Mouse (Mus musculus): ENCODE measurements around the gene Gm6408.
"Not testable (repeated sequence)": the region's sequence is repeated elsewhere in the genome, so short reads cannot be mapped to it uniquely, and the experiment has no call there.

Gene Gm6408

GRCm38 (mm10) chr5:146481665-146482064 is at the start of gene Gm6408:
Gene Gm6408, plus strand, starts transcription at chr5:146481965.
- DNase-seq, result not testable (repeated sequence)

DNA sequence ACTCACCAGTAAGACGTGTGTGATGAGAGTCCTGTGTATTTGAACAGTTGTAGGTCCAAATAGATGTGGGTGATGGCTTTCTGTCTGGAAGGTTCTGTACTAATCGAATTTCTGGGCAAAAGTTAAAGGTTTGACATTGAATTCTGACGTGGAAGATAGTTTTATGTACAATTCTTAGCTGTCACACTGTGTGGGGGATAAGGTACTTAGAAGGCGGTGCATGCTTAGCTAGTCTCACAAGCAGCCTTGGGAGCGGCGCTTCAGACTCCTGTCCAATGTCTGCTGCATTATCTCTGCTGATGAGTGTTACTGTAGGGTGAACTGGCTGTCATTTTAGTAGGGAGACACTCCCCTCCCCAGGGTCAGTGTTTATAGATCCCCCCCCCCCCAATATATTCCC is 49.3 kb upstream of the Gm6408 start:
- DNase-seq, result no peak

DNA sequence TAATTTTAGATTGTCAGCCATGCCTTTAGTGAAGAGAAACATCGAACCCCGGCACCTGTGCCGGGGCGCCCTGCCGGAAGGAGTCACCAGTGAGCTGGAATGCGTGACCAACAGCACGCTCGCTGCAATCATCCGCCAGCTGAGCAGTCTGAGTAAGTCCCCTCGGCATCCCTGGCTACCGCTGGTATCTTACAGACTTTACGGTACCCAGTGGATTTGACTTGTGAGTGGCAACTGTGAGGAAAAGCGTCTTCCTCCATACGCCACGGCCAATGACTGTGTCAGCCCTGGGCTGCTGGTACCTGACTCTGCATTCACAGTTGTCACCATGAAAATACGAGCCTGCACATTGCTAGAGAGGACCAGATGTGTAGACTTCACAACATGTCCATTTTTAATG is 46.4 kb upstream of the Gm6408 start:
- no peak for DNase-seq

GRCm38 (mm10) chr5:146436796-146437195 is 45.0 kb upstream of the Gm6408 start:
- DNase-seq, result no peak

GRCm38 (mm10) chr5:146439152-146439781 is 42.5 kb upstream of the Gm6408 start:
- no peak for DNase-seq

GRCm38 (mm10) chr5:146440273-146440672 is 41.5 kb upstream of the Gm6408 start:
- no peak for DNase-seq

GRCm38 (mm10) chr5:146442767-146443166 is 39.0 kb upstream of the Gm6408 start:
- DNase-seq, result no peak

GRCm38 (mm10) chr5:146446633-146447032 is 35.1 kb upstream of the Gm6408 start:
- DNase-seq, result no peak

- DNase-seq, result no peak
These were observed 30.0 kb upstream of the Gm6408 start for GRCm38 (mm10) chr5:146451592-146452254.

- DNase-seq, result no peak
These were observed 28.2 kb upstream of the Gm6408 start for GRCm38 (mm10) chr5:146453556-146453955.

DNA sequence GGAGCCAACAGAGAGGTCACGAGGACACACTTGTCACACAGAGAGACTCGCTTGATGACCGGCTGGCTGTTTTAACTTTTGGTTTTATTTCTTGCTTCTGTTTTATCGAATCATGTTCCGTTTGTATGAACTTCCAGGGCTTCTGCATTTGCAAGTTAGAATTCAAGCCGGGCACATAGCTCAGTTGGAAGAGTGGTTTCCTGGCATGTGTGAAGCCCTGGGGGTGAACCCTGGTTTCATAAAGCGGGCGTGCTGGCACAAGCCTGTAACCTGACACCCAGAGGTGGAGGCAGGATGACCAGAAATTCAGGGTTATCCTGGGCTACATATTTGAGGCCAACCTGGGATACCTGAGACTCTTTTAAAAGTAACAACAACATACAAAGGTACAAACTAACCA is 20.2 kb upstream of the Gm6408 start:
- DNase-seq, result no peak

DNA sequence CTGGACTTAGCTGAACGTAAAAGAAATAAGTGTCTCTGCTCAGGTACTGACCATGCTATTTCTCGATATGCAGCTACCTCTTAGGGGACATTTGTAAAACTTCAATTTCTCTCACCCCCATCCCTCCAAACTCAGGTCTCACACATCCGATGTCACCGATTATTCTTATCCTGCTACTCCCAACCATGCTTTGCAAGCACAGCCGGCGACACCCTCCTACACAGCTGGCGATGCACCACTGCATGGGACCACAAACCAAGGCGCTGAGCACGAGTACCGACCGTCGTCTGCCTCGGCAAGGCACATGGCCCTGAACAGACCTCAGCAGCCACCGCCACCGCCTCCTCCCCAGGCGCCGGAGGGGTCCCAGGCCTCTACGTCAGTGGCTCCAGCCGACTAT is 15.1 kb upstream of the Gm6408 start:
- no peak for DNase-seq

- no peak for DNase-seq
These were observed 13.5 kb upstream of the Gm6408 start for GRCm38 (mm10) chr5:146468311-146468710.

DNA sequence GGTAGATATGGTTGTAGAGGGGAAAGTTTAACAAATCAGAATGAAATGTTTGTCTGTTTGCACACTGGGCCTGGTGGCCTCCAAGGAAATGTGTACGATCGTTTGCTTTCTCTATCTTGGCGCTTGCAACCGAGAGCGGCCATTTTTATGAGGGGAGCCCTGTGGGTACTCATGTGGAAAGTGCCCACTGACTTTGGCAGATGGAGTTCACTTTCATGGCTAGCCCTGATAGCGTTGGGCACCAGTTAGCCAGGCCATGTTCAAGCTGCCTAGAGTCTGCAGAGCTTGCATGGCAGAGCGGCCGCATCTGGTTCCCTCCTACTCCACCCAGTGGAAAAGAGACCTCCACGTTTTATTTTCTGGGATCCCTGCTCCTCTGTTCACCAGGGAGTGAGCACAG is 10.9 kb upstream of the Gm6408 start:
- DNase-seq, result no peak

DNA sequence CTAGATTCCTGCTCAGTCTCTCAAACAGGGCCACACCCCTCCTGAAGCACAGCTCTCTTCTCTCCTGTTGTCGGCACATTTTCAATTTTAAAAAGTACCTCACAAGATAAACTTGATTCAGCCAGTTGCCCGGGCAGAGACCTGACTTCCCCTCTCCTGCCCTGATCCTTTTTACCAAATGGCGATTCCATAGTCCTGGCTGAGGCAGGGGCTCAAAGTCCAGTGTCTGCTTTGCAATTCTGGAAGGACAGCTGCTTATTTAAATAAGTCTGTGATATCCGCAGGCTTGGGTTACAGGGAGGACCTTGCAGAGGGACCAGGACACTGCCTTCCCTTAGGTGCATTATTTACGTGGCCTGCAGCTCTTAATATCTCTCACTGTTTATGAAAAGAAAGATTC is 10.5 kb upstream of the Gm6408 start:
- DNase-seq, result no peak

GRCm38 (mm10) chr5:146471821-146472220 is 9.9 kb upstream of the Gm6408 start:
- no peak for DNase-seq

- DNase-seq, result peak; percentile 10
These were observed 2.2 kb upstream of the Gm6408 start for GRCm38 (mm10) chr5:146479564-146479963.

DNA sequence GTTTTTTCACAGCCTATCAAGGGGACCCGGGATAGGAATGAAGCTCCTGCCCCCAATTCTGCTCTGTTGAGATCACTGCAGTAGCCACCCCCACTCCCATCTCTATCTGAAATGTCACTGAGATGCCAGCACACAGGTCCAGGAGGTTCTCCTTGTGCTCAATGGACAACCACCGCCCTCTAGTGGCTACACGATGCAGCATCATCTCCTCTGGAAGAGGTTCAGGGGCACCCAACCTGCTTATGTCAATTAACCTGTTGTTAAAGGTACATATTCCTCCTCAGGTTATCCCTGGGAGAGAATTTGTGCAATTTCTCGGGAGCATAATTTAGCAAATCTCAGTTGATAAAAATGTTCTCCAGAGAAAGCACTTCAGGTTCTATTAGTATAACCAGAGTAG is 7.2 kb downstream of the Gm6408 start:
- DNase-seq, result peak; percentile 25

DNA sequence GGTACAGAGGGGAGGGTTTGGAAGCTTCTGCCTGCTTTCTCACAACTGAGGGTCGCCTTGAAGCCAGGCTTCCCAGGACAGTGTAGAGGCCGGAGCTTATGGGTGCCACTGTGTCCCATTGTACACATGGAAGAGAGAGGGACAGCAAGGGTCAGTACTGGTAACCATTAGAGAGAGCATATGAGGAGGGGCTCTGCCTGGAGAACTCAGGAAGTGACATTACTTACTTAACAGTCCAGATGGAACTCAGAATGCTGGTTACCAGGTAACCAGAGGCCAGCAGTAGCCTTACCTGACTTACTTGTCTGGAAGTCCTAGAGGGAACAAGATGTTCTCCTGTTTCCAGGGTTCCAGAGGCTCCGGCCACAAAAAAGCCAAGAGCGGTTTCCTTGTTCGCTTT is 9.3 kb downstream of the Gm6408 start, which contains the start of gene Gm6370:
TSS of gene Gm6370 (plus strand) at position 301 of the 400 bp plus-strand sequence.
- DNase-seq, result not testable (repeated sequence)

DNA sequence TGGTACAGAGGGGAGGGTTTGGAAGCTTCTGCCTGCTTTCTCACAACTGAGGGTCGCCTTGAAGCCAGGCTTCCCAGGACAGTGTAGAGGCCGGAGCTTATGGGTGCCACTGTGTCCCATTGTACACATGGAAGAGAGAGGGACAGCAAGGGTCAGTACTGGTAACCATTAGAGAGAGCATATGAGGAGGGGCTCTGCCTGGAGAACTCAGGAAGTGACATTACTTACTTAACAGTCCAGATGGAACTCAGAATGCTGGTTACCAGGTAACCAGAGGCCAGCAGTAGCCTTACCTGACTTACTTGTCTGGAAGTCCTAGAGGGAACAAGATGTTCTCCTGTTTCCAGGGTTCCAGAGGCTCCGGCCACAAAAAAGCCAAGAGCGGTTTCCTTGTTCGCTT is 20.3 kb downstream of the Gm6408 start, which contains the start of gene 4930449I24Rik:
TSS of gene 4930449I24Rik (plus strand) at position 301 of the 400 bp plus-strand sequence.
- not testable (repeated sequence) for DNase-seq

DNA sequence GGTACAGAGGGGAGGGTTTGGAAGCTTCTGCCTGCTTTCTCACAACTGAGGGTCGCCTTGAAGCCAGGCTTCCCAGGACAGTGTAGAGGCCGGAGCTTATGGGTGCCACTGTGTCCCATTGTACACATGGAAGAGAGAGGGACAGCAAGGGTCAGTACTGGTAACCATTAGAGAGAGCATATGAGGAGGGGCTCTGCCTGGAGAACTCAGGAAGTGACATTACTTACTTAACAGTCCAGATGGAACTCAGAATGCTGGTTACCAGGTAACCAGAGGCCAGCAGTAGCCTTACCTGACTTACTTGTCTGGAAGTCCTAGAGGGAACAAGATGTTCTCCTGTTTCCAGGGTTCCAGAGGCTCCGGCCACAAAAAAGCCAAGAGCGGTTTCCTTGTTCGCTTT is 32.1 kb downstream of the Gm6408 start, which contains the start of gene Gm3402:
TSS of gene Gm3402 (plus strand) at position 301 of the 400 bp plus-strand sequence.
- not testable (repeated sequence) for DNase-seq

DNA sequence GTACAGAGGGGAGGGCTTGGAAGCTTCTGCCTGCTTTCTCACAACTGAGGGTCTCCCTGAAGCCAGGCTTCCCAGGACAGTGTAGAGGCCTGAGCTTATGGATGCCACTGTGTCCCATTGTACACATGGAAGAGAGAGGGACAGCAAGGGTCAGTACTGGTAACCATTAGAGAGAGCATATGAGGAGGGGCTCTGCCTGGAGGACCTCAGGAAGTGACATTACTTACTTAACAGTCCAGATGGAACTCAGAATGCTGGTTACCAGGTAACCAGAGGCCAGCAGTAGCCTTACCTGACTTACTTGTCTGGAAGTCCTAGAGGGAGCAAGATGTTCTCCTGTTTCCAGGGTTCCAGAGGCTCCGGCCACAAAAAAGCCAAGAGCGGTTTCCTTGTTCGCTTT is 43.7 kb downstream of the Gm6408 start, which contains the start of gene Gm3404:
TSS of gene Gm3404 (plus strand) at position 301 of the 400 bp plus-strand sequence.
- DNase-seq, result not testable (repeated sequence)

All from thymus, postnatal 25 days (tissue).